Mouse (Mus musculus): ENCODE results near the gene Tbc1d7. TPM values are rescaled to one million over a fixed set of nuclear protein-coding genes. Genes with fewer than 3 reads are reported as not detected.

Tbc1d7 gene
- total RNA-seq, 1 experiment from 2014 or later: 6.8 TPM

- no peak for ATAC-seq (ENCODE audit: extremely low read depth, insufficient number of reproducible peaks, low FRiP score, poor library complexity, severe bottlenecking)
Measured at GRCm38 (mm10) chr13:43199282-43199681, 28.0 kb upstream of the Tbc1d7 start.

DNA sequence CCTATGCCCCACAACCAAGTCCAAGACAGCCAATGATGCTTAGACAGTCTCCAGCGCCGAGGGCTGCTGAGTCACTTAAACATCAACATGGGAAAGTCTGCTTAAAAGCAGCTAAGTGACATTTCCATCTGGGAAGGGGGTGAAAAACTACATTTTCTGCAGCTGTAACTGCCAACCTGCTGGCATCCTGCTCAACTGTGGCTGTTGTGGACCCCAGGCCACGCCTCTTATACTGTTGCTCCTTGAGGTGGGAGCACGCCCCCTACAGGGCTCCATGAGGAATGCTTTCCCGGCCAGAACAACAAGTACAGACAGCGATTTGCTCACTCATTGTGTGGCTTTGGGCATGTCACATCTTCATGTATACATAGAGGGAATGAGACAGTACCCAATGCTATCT lies 25.9 kb upstream of the Tbc1d7 start:
- ATAC-seq (ENCODE audit: extremely low read depth, insufficient number of reproducible peaks, low FRiP score, poor library complexity, severe bottlenecking): no peak

GRCm38 (mm10) chr13:43196000-43196399 lies 24.7 kb upstream of the Tbc1d7 start:
- ATAC-seq (ENCODE audit: extremely low read depth, insufficient number of reproducible peaks, low FRiP score, poor library complexity, severe bottlenecking): no peak

- no peak for ATAC-seq (ENCODE audit: extremely low read depth, insufficient number of reproducible peaks, low FRiP score, poor library complexity, severe bottlenecking)
Measured at GRCm38 (mm10) chr13:43193932-43194331, 22.6 kb upstream of the Tbc1d7 start.

DNA sequence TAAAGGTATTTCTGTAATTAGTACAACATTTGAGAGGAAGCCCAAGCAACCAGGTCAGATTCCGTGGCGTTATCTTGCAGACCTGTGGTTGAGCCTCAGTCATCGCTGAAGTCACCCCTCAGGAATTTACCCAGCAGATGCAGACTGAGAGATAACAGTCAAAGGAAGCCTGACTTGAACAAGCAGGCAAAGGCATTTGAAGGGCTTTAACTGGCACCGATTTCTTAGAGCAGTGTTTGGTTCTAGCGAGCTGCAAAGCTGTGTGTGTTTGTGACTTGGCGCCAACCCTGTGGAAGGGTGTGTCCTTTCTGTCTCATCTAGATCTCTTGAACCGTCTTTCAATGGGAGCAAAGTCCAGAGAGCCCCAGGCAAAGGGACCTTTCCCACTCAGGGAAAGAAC lies 22.0 kb upstream of the Tbc1d7 start:
- ATAC-seq (ENCODE audit: extremely low read depth, insufficient number of reproducible peaks, low FRiP score, poor library complexity, severe bottlenecking): no peak

- ATAC-seq (ENCODE audit: extremely low read depth, insufficient number of reproducible peaks, low FRiP score, poor library complexity, severe bottlenecking): no peak
Measured at GRCm38 (mm10) chr13:43191741-43192192, 20.5 kb upstream of the Tbc1d7 start.

DNA sequence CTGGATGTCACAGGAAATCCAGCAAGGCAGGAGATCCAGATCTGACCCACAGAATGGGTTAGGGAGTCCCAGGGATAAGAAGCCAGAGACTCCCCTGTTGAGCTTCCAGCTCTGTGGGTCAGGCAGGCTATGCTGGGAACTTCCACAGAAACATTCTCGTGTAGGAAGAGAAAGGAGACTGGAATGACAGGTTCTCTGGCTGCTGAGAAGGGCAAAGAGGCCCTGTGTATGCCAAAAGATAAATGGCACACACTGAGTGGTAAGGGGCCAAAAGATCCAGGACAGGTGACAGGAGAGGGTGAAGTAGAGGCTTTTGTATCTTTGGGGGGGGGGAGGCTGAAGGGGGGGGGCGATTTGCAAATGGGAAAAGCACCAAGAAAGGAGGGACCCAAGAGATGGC lies 20.0 kb upstream of the Tbc1d7 start:
- no peak for ATAC-seq (ENCODE audit: extremely low read depth, insufficient number of reproducible peaks, low FRiP score, poor library complexity, severe bottlenecking)

- ATAC-seq (ENCODE audit: extremely low read depth, insufficient number of reproducible peaks, low FRiP score, poor library complexity, severe bottlenecking): no peak
Measured at GRCm38 (mm10) chr13:43187736-43188135, 16.4 kb upstream of the Tbc1d7 start.

GRCm38 (mm10) chr13:43183248-43184055 lies 12.2 kb upstream of the Tbc1d7 start:
- ATAC-seq (ENCODE audit: extremely low read depth, insufficient number of reproducible peaks, low FRiP score, poor library complexity, severe bottlenecking): no peak

- peak; percentile 75 for ATAC-seq (ENCODE audit: extremely low read depth, insufficient number of reproducible peaks, low FRiP score, poor library complexity, severe bottlenecking)
Measured at GRCm38 (mm10) chr13:43182465-43183201, 11.3 kb upstream of the Tbc1d7 start.

- ATAC-seq (ENCODE audit: extremely low read depth, insufficient number of reproducible peaks, low FRiP score, poor library complexity, severe bottlenecking): no peak
Measured at GRCm38 (mm10) chr13:43181104-43181503, 9.8 kb upstream of the Tbc1d7 start.

- no peak for ATAC-seq (ENCODE audit: extremely low read depth, insufficient number of reproducible peaks, low FRiP score, poor library complexity, severe bottlenecking)
Measured at GRCm38 (mm10) chr13:43177317-43177716, 6.0 kb upstream of the Tbc1d7 start.

GRCm38 (mm10) chr13:43176676-43177075 lies 5.4 kb upstream of the Tbc1d7 start:
- ATAC-seq (ENCODE audit: extremely low read depth, insufficient number of reproducible peaks, low FRiP score, poor library complexity, severe bottlenecking): no peak

- ATAC-seq (ENCODE audit: extremely low read depth, insufficient number of reproducible peaks, low FRiP score, poor library complexity, severe bottlenecking): peak; percentile 55
Measured at GRCm38 (mm10) chr13:43173262-43173661, 2.0 kb upstream of the Tbc1d7 start.

GRCm38 (mm10) chr13:43172036-43172713 lies 874 bp upstream of the Tbc1d7 start:
- ATAC-seq (ENCODE audit: extremely low read depth, insufficient number of reproducible peaks, low FRiP score, poor library complexity, severe bottlenecking): no peak

GRCm38 (mm10) chr13:43167721-43168120 lies 3.6 kb downstream of the Tbc1d7 start:
- ATAC-seq (ENCODE audit: extremely low read depth, insufficient number of reproducible peaks, low FRiP score, poor library complexity, severe bottlenecking): no peak

GRCm38 (mm10) chr13:43159429-43159828 lies 11.9 kb downstream of the Tbc1d7 start:
- ATAC-seq (ENCODE audit: extremely low read depth, insufficient number of reproducible peaks, low FRiP score, poor library complexity, severe bottlenecking): no peak

DNA sequence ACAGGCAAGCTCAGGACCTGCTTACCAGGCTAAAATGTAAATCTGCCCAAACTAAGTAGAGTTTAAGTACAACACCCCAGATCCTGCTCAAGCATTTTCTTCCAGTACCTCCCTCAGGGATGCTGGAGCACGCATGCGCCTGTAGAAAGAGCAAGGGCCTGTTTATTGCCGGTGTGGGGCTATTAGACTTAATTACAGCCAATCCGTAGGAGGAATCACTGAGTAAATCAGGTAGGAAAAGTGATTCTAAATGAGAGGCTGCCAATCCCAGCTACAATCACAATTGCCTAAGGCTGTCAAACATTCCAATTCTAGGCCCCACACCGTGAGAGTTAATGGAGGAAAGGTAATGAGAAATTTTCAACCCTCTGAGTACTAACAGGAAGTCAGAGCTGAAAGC lies 13.0 kb downstream of the Tbc1d7 start:
- no peak for ATAC-seq (ENCODE audit: extremely low read depth, insufficient number of reproducible peaks, low FRiP score, poor library complexity, severe bottlenecking)

DNA sequence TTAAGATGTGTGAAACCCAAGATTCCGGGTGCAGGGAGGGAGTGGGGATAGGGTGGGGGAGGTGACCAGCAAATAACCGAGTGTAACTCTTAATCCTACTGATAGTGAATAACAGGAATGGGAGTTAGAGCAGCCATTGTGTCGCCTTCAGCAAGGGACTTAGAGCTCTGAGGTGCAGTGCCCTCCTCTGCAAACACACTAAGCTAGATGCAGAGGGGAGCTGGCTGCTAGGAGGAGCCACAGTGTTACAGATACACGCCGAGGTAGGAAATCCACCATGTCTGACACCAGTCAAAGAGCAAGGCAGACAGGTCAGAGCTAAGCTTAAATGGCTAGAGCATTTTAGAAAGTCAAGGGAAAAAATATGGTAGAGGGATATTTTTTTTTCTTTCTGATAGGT lies 13.9 kb downstream of the Tbc1d7 start:
- ATAC-seq (ENCODE audit: extremely low read depth, insufficient number of reproducible peaks, low FRiP score, poor library complexity, severe bottlenecking): no peak

All from neutrophil, adult 5-6 weeks (primary cell).